Mouse (Mus musculus): ENCODE results near the gene Gan. TPM values are rescaled to one million over a fixed set of nuclear protein-coding genes. Genes with fewer than 3 reads are reported as not detected.

Gene Gan
- polyA plus RNA-seq (2017; shearing (Covaris generic)) = 1.0 TPM

GRCm38 (mm10) chr8:117158135-117158761, at the start of gene Gan:
TSS of gene Gan (plus strand) at chr8:117158135.

GRCm38 (mm10) chr8:117257029-117257820, 99.3 kb downstream of the Gan start, which contains the start of gene Cmip:
TSS of gene Cmip (plus strand) at chr8:117257064.

Other genes starting within 250 kb of the Gan start
- 41.7 TPM for gene Cmc2, start 236.7 kb upstream of the Gan start, polyA plus RNA-seq (2017; shearing (Covaris generic))
- 2.6 TPM for gene Cenpn, start 236.4 kb upstream of the Gan start, polyA plus RNA-seq (2017; shearing (Covaris generic))
- 7.1 TPM for gene Atmin, start 214.7 kb upstream of the Gan start, polyA plus RNA-seq (2017; shearing (Covaris generic))
- gene 1700030J22Rik, start 179.2 kb upstream of the Gan start, polyA plus RNA-seq (2017; shearing (Covaris generic)) = 0.18 TPM
- 29.5 TPM for gene Gcsh, start 164.6 kb upstream of the Gan start, polyA plus RNA-seq (2017; shearing (Covaris generic))
- gene Pkd1l2, start 75.7 kb upstream of the Gan start, polyA plus RNA-seq (2017; shearing (Covaris generic)) = 0.54 TPM
- gene Bco1, start 62.3 kb upstream of the Gan start, polyA plus RNA-seq (2017; shearing (Covaris generic)) = not detected
- 9.8 TPM for gene Cmip, start 98.9 kb downstream of the Gan start, polyA plus RNA-seq (2017; shearing (Covaris generic))